In genomic region chr2:52785106-52785721, GRCm38 (mm10) we compare ENCODE assay signal across 13 mouse cellular contexts. TPM values are rescaled to one million over a fixed set of nuclear protein-coding genes. Genes with fewer than 3 reads are reported as not detected.
DNase-seq lines count a peak whose midpoint lies in the region; ATAC-seq lines count a peak whose summit lies in the region.
"Had no signal": no experiment of that assay in that cellular context is flagged by ENCODE, and none has a peak within 500 bp of the region (broad histone marks: within the 10 kb centered on the region; RNA-seq: fewer than 3 reads in every experiment).

No protein-coding gene starts in this region.

- 0 out of 2 replicates have a peak, but pooled peaks have one; percentile 40 for ATAC-seq in midbrain, embryonic 11.5 days (ENCODE audit: low FRiP score)
- no peak for ATAC-seq in midbrain, embryonic 16.5 days
- ATAC-seq in heart, embryonic 14.5 days (ENCODE audit: insufficient number of reproducible peaks, insufficient read depth, low FRiP score, low read depth) = 0 out of 2 replicates have a peak, but pooled peaks have one; percentile 47
- ATAC-seq in erythroblast, adult 5-6 weeks (replicated peaks; ENCODE audit: low FRiP score, poor library complexity, severe bottlenecking) = no peak
- ATAC-seq in frontal cortex, adult (ENCODE audit: low TSS enrichment) = no peak
- ATAC-seq: Patski had no signal

- WGBS in midbrain, embryonic 11.5 days = 67% methylated on average over 3 of the region's 3 CpGs
- 62% methylated on average over 3 of the region's 3 CpGs for WGBS in midbrain, embryonic 16.5 days
- WGBS in heart, embryonic 14.5 days = 25% methylated on average over 3 of the region's 3 CpGs

- H3K4me2 ChIP-seq in midbrain, embryonic 11.5 days = no peak overlapping the region
- no peak overlapping the region for H3K4me2 ChIP-seq in midbrain, embryonic 16.5 days (ENCODE audit: low read length)
- H3K4me2 ChIP-seq in heart, embryonic 14.5 days (ENCODE audit: low read length) = no peak overlapping the region
- H3K4me2 ChIP-seq: neural tube, embryonic 12.5 days had no signal

- no peaks in the 10 kb centered on the region for H3K9me3 ChIP-seq in midbrain, embryonic 11.5 days (ENCODE audit: control insufficient read depth, low read length)
- H3K9me3 ChIP-seq in midbrain, embryonic 16.5 days (replicated peaks; ENCODE audit: control insufficient read depth, low read length, poor library complexity, severe bottlenecking) = no peaks in the 10 kb centered on the region
- no peaks in the 10 kb centered on the region for H3K9me3 ChIP-seq in heart, embryonic 14.5 days (ENCODE audit: control insufficient read depth, low read length)
- H3K9me3 ChIP-seq: limb, embryonic 10.5 days; neural tube, embryonic 12.5 days had no signal

- no peak overlapping the region for H3K9ac ChIP-seq in midbrain, embryonic 11.5 days (ENCODE audit: low read length)
- H3K9ac ChIP-seq in midbrain, embryonic 16.5 days (ENCODE audit: low read depth, low read length) = no peak overlapping the region
- no peak overlapping the region for H3K9ac ChIP-seq in heart, embryonic 14.5 days (ENCODE audit: low read length)
- H3K9ac ChIP-seq: neural tube, embryonic 12.5 days had no signal

- H3K27me3 ChIP-seq in midbrain, embryonic 11.5 days (ENCODE audit: control insufficient read depth, insufficient read depth, low read length) = no peaks in the 10 kb centered on the region
- H3K27me3 ChIP-seq in midbrain, embryonic 16.5 days (ENCODE audit: control insufficient read depth, insufficient read depth, low read depth, low read length) = no peaks in the 10 kb centered on the region
- H3K27me3 ChIP-seq in heart, embryonic 14.5 days (ENCODE audit: control insufficient read depth, insufficient read depth, low read length) = no peaks in the 10 kb centered on the region
- H3K27me3 ChIP-seq: neural tube, embryonic 12.5 days had no signal

- no peaks in the 10 kb centered on the region for H3K36me3 ChIP-seq in midbrain, embryonic 11.5 days (ENCODE audit: control insufficient read depth, insufficient read depth, low read length)
- no peaks in the 10 kb centered on the region for H3K36me3 ChIP-seq in midbrain, embryonic 16.5 days (ENCODE audit: control insufficient read depth, insufficient read depth, low read length)
- no peaks in the 10 kb centered on the region for H3K36me3 ChIP-seq in heart, embryonic 14.5 days (ENCODE audit: control insufficient read depth, insufficient read depth, low read length)
- H3K36me3 ChIP-seq: limb, embryonic 10.5 days; neural tube, embryonic 12.5 days had no signal

- no peaks in the 10 kb centered on the region for H3K4me1 ChIP-seq in midbrain, embryonic 11.5 days (ENCODE audit: control insufficient read depth, insufficient read depth, low read length)
- H3K4me1 ChIP-seq in midbrain, embryonic 16.5 days (ENCODE audit: control insufficient read depth, insufficient read depth, low read length) = 0 out of 2 replicates have a peak, but pooled peaks cover 2% of the 10 kb centered on the region
- peaks cover 2 to 7% of the 10 kb centered on the region in 2 experiments; a peak in 3 of 4 replicates for H3K4me1 ChIP-seq in heart, embryonic 14.5 days (ENCODE audit: control insufficient read depth in 2 of 2, insufficient read depth in 2 of 2, low read length in 2 of 2)
- H3K4me1 ChIP-seq: neural tube, embryonic 12.5 days had no signal

- H3K27ac ChIP-seq in midbrain, embryonic 11.5 days (ENCODE audit: low read depth, low read length) = no peak overlapping the region
- no peak overlapping the region for H3K27ac ChIP-seq in midbrain, embryonic 16.5 days (ENCODE audit: low read length)
- H3K27ac ChIP-seq in heart, embryonic 14.5 days (replicated peaks in 1 of 2; ENCODE audit: control insufficient read depth in 1 of 2, insufficient read depth in 1 of 2, low read depth in 2 of 2, low read length in 2 of 2) = no peak overlapping the region
- H3K27ac ChIP-seq: limb, embryonic 10.5 days; neural tube, embryonic 12.5 days had no signal

- intact Hi-C loops in gastrocnemius, postnatal 14 days (cut with DNase I; ENCODE audit: low total_unique reads) = no loop called here
- intact Hi-C loops in gastrocnemius, postnatal 36 days (cut with DNase I) = no loop called here

- peak; percentile 13 for DNase-seq in gastrocnemius, postnatal 14 days
- no peak for DNase-seq in gastrocnemius, postnatal 36 days
- DNase-seq in midbrain, embryonic 11.5 days (ENCODE audit: low spot score, missing footprints) = peak; percentile 67
- peak; percentile 28 for DNase-seq in lung, postnatal 36 days
- DNase-seq: cerebellum, adult 8-10 months; right cerebral cortex, postnatal 14 days had no signal

- no peak overlapping the region for H3K4me3 ChIP-seq in midbrain, embryonic 11.5 days (ENCODE audit: low read depth, low read length)
- H3K4me3 ChIP-seq in midbrain, embryonic 16.5 days (ENCODE audit: low read depth, low read length) = no peak overlapping the region
- no peak overlapping the region for H3K4me3 ChIP-seq in heart, embryonic 14.5 days (ENCODE audit: control insufficient read depth in 1 of 2, insufficient read depth in 1 of 2, low read depth in 1 of 2, low read length in 2 of 2)
- H3K4me3 ChIP-seq: limb, embryonic 10.5 days; neural tube, embryonic 12.5 days had no signal

RNA-seq across cellular contexts. Expression of gene Stam2, which starts 43.1 kb away (rescaled TPM):
- total RNA-seq in gastrocnemius, postnatal 14 days (2021) = 10 to 100 TPM; 11.8 to 12.2 TPM
- total RNA-seq in gastrocnemius, postnatal 36 days (2021) = 1 to 10 TPM; 7.7 to 8.3 TPM
- 44.4 and 45.9 TPM in 2 replicates for polyA plus RNA-seq in midbrain, embryonic 11.5 days (2014; fragmentation: Nextera tagmentation; extraction: Ambion mirVana)
- polyA plus RNA-seq in midbrain, embryonic 16.5 days (2015; fragmentation: Nextera tagmentation; extraction: Ambion mirVana) = 41.1 and 45.3 TPM in 2 replicates
- polyA plus RNA-seq in heart, embryonic 14.5 days (2014; fragmentation: Nextera tagmentation; extraction: Ambion mirVana) = 32.0 and 35.3 TPM in 2 replicates
- total RNA-seq in erythroblast, adult 5-6 weeks (2015; ENCODE audit: low replicate concordance) = 4.8 and 12.1 TPM in 2 replicates
- 5.5 and 5.9 TPM in 2 replicates for total RNA-seq in erythroblast, adult 5-6 weeks (2017; ENCODE audit: low replicate concordance)

Comparison
In these comparisons a context has a peak if more than half of its experiments do, and no peak if none do; other contexts are left out.
1. DNase-seq: peak in gastrocnemius, postnatal 14 days (single experiment), midbrain, embryonic 11.5 days (single experiment) and lung, postnatal 36 days (single experiment); none in gastrocnemius, postnatal 36 days (0 of 2).
2. ATAC-seq: peak in midbrain, embryonic 11.5 days (single experiment) and heart, embryonic 14.5 days (single experiment); none in midbrain, embryonic 16.5 days (single experiment), erythroblast, adult 5-6 weeks (single experiment) and frontal cortex, adult (single experiment).